Mouse (Mus musculus): Measurements from ENCODE around the gene Thumpd2. TPM values are rescaled to one million over a fixed set of nuclear protein-coding genes. Genes with fewer than 3 reads are reported as not detected.

Thumpd2 gene
- polyA plus RNA-seq, 1 experiment from 2014 or later: 9.0 TPM

DNA sequence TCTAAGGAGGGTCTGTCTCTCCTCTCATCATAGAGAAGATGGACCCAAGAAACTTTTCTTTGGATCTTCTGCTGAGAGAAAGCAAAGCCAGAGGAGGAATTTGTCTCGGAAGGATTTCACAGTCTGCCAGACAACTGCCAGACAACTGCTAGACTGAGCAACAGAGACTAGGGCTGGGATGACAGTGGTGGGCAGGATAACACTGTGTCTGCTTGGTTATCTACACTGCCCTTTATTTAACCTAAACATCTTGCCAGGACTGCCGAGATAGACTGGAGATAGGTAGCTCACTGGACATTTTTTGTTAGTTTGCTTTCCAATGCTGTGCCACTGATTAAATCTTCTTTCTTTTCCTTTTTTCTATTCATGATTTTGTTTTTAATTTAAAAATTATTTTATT, 23.2 kb downstream of the Thumpd2 start:
- Histone ChIP-seq H3K27ac (ENCODE audit: low read length) (no peak overlapping the region), H3K4me2 (ENCODE audit: low read length) (no peak overlapping the region), H3K4me1 (replicated peaks; ENCODE audit: control insufficient read depth, insufficient read depth, low read length) (no peaks in the 10 kb centered on the region), H3K4me3 (replicated peaks; ENCODE audit: low read length) (no peak overlapping the region), H3K36me3 (ENCODE audit: control insufficient read depth, insufficient read depth) (peaks cover 2% of the 10 kb centered on the region; the same call in 1 of the 2 replicates), H3K9me3 (ENCODE audit: control insufficient read depth, low read length) (no peaks in the 10 kb centered on the region), H3K27me3 (replicated peaks; ENCODE audit: control insufficient read depth, insufficient read depth, low read length) (no peaks in the 10 kb centered on the region), H3K9ac (replicated peaks; ENCODE audit: low read depth, low read length) (no peak overlapping the region)
- no peak for ATAC-seq
- 89% methylated on average over 2 of the region's 2 CpGs for WGBS

- H3K4me1 ChIP-seq (replicated peaks; ENCODE audit: control insufficient read depth, insufficient read depth, low read length): no peaks in the 10 kb centered on the region
- no peaks in the 10 kb centered on the region for H3K9me3 ChIP-seq (ENCODE audit: control insufficient read depth, low read length)
- H3K27me3 ChIP-seq (replicated peaks; ENCODE audit: control insufficient read depth, insufficient read depth, low read length): no peaks in the 10 kb centered on the region
- H3K36me3 ChIP-seq (ENCODE audit: control insufficient read depth, insufficient read depth): peaks cover 2% of the 10 kb centered on the region; the same call in 1 of the 2 replicates
- ATAC-seq: no peak
- H3K27ac ChIP-seq (ENCODE audit: low read length): no peak overlapping the region
- 94% methylated on average over 2 of the region's 2 CpGs for WGBS
- no peak overlapping the region for H3K4me3 ChIP-seq (replicated peaks; ENCODE audit: low read length)
- H3K4me2 ChIP-seq (ENCODE audit: low read length): no peak overlapping the region
- no peak overlapping the region for H3K9ac ChIP-seq (replicated peaks; ENCODE audit: low read depth, low read length)
Observed at GRCm38 (mm10) chr17:81038707-81039408, 26.0 kb downstream of the Thumpd2 start.

- no peak overlapping the region for H3K4me2 ChIP-seq (ENCODE audit: low read length)
- no peaks in the 10 kb centered on the region; the same call in 1 of the 2 replicates for H3K36me3 ChIP-seq (ENCODE audit: control insufficient read depth, insufficient read depth)
- no peaks in the 10 kb centered on the region for H3K4me1 ChIP-seq (replicated peaks; ENCODE audit: control insufficient read depth, insufficient read depth, low read length)
- WGBS: 59% methylated on average over 5 of the region's 5 CpGs
- H3K9me3 ChIP-seq (ENCODE audit: control insufficient read depth, low read length): no peaks in the 10 kb centered on the region
- H3K4me3 ChIP-seq (replicated peaks; ENCODE audit: low read length): no peak overlapping the region
- peak; percentile 77 for ATAC-seq
- peak overlapping the region; percentile 26 for H3K27ac ChIP-seq (ENCODE audit: low read length)
- H3K9ac ChIP-seq (replicated peaks; ENCODE audit: low read depth, low read length): no peak overlapping the region
- H3K27me3 ChIP-seq (replicated peaks; ENCODE audit: control insufficient read depth, insufficient read depth, low read length): no peaks in the 10 kb centered on the region
Observed at GRCm38 (mm10) chr17:81035354-81035753, 29.5 kb downstream of the Thumpd2 start.

DNA sequence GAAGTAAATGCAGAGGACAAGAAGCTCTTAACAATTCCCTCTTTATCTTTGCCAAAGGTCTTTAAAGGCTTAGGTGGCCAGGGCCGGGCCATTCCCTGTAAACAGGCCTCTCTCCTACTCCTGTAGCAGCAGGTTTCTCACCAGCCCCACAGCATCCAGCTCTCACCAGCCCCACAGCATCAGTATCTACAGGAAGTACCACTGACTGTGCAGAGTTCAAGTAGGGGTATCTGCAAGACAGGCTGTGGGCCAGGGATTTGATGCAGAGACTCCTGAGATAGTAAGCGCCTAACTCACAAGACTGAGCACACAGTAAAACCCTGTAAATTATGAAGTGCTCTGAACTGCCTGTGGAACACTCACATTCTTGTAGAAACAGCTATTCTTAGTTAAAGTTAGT, 31.9 kb downstream of the Thumpd2 start:
- Histone ChIP-seq H3K36me3 (ENCODE audit: control insufficient read depth, insufficient read depth) (no peaks in the 10 kb centered on the region; the same call in 1 of the 2 replicates), H3K27ac (ENCODE audit: low read length) (no peak overlapping the region), H3K9ac (replicated peaks; ENCODE audit: low read depth, low read length) (no peak overlapping the region), H3K9me3 (ENCODE audit: control insufficient read depth, low read length) (no peaks in the 10 kb centered on the region), H3K4me3 (replicated peaks; ENCODE audit: low read length) (no peak overlapping the region), H3K4me1 (replicated peaks; ENCODE audit: control insufficient read depth, insufficient read depth, low read length) (no peaks in the 10 kb centered on the region), H3K27me3 (replicated peaks; ENCODE audit: control insufficient read depth, insufficient read depth, low read length) (no peaks in the 10 kb centered on the region), H3K4me2 (ENCODE audit: low read length) (no peak overlapping the region)
- 84% methylated on average over 2 of the region's 2 CpGs for WGBS
- ATAC-seq: no peak

DNA sequence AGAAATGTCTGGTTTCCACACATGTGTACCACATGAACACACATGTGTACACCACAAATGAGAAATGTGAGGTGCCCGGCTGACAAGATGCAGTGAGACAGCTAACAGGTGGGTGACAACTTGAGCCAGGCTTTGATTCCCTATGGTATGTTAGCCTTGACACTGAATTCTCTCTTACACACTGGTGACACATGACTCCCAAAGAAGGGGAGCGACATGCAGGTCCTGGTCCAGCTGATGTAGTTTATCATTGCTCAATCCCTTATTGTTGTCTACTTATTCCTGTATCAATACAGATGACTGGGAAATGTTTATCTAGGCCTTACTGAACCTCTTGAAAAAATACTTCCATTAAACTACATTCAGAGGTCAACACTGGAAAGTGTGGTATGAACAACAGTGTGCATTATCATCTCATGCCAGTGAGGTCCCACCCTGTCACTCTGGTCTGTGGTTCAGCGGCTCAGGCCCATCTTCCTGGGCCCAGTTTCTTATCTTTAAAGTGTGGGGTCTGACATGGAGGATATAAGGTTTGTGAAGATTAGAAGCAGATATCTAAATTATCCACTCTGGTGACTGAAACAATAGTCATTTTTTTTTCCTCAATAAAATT, 32.9 kb downstream of the Thumpd2 start:
- H3K27ac ChIP-seq (ENCODE audit: low read length): no peak overlapping the region
- 95% methylated on average over 3 of the region's 3 CpGs for WGBS
- no peak overlapping the region for H3K4me2 ChIP-seq (ENCODE audit: low read length)
- H3K4me3 ChIP-seq (replicated peaks; ENCODE audit: low read length): no peak overlapping the region
- no peaks in the 10 kb centered on the region for H3K27me3 ChIP-seq (replicated peaks; ENCODE audit: control insufficient read depth, insufficient read depth, low read length)
- H3K9me3 ChIP-seq (ENCODE audit: control insufficient read depth, low read length): no peaks in the 10 kb centered on the region
- H3K4me1 ChIP-seq (replicated peaks; ENCODE audit: control insufficient read depth, insufficient read depth, low read length): no peaks in the 10 kb centered on the region
- H3K9ac ChIP-seq (replicated peaks; ENCODE audit: low read depth, low read length): no peak overlapping the region
- no peak for ATAC-seq
- no peaks in the 10 kb centered on the region; the same call in 1 of the 2 replicates for H3K36me3 ChIP-seq (ENCODE audit: control insufficient read depth, insufficient read depth)

GRCm38 (mm10) chr17:81027331-81027730, 37.6 kb downstream of the Thumpd2 start:
- no peak for ATAC-seq
- H3K27me3 ChIP-seq (replicated peaks; ENCODE audit: control insufficient read depth, insufficient read depth, low read length): no peaks in the 10 kb centered on the region
- WGBS: 89% methylated on average over 6 of the region's 6 CpGs

DNA sequence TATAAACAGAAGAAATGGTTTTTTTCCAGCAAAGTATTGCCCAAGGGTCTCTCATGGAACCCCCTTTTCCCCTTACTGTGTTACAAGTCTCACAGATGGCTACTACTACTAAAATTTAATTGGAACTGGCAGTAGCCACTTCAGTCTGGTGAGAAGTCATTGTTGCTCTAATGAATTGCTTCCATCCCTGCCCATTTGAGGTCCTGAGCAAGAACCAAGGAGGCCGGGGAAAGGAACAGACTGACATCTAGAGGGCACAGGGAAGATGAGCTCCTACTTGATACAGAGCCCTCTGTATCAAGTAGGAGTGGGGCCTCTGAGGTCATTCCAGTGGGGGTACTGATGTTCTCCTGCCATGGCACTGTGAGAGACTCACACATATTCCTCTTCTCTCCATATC, 47.8 kb downstream of the Thumpd2 start:
- WGBS: 15% methylated on average over 1 of the region's 1 CpGs
- H3K36me3 ChIP-seq (ENCODE audit: control insufficient read depth, insufficient read depth): no peaks in the 10 kb centered on the region
- H3K9ac ChIP-seq (replicated peaks; ENCODE audit: low read depth, low read length): no peak overlapping the region
- H3K9me3 ChIP-seq (ENCODE audit: control insufficient read depth, low read length): no peaks in the 10 kb centered on the region
- H3K27me3 ChIP-seq (replicated peaks; ENCODE audit: control insufficient read depth, insufficient read depth, low read length): no peaks in the 10 kb centered on the region
- H3K4me3 ChIP-seq (replicated peaks; ENCODE audit: low read length): no peak overlapping the region
- H3K4me1 ChIP-seq (replicated peaks; ENCODE audit: control insufficient read depth, insufficient read depth, low read length): no peaks in the 10 kb centered on the region
- ATAC-seq: peak; percentile 68
- no peak overlapping the region for H3K4me2 ChIP-seq (ENCODE audit: low read length)
- H3K27ac ChIP-seq (ENCODE audit: low read length): no peak overlapping the region

More at GRCm38 (mm10) chr17:81027331-81027730, 37.6 kb downstream of the Thumpd2 start:
- Histone ChIP-seq H3K36me3 (ENCODE audit: control insufficient read depth, insufficient read depth) (no peaks in the 10 kb centered on the region), H3K27ac (ENCODE audit: low read length) (no peak overlapping the region), H3K4me2 (ENCODE audit: low read length) (no peak overlapping the region), H3K4me3 (replicated peaks; ENCODE audit: low read length) (no peak overlapping the region), H3K4me1 (replicated peaks; ENCODE audit: control insufficient read depth, insufficient read depth, low read length) (no peaks in the 10 kb centered on the region), H3K9ac (replicated peaks; ENCODE audit: low read depth, low read length) (no peak overlapping the region), H3K9me3 (ENCODE audit: control insufficient read depth, low read length) (no peaks in the 10 kb centered on the region)

GRCm38 (mm10) chr17:81015814-81016447, 49.0 kb downstream of the Thumpd2 start:
- Histone ChIP-seq H3K9me3 (ENCODE audit: control insufficient read depth, low read length) (no peaks in the 10 kb centered on the region), H3K9ac (replicated peaks; ENCODE audit: low read depth, low read length) (no peak overlapping the region), H3K4me1 (replicated peaks; ENCODE audit: control insufficient read depth, insufficient read depth, low read length) (peaks cover 9% of the 10 kb centered on the region), H3K27ac (ENCODE audit: low read length) (no peak overlapping the region), H3K27me3 (replicated peaks; ENCODE audit: control insufficient read depth, insufficient read depth, low read length) (no peaks in the 10 kb centered on the region), H3K4me2 (ENCODE audit: low read length) (no peak overlapping the region), H3K4me3 (replicated peaks; ENCODE audit: low read length) (no peak overlapping the region), H3K36me3 (ENCODE audit: control insufficient read depth, insufficient read depth) (no peaks in the 10 kb centered on the region)
- peak; percentile 24 for ATAC-seq
- WGBS: 59% methylated on average over 4 of the region's 4 CpGs

- Histone ChIP-seq H3K27ac (ENCODE audit: low read length) (peak overlapping the region; percentile 76), H3K4me1 (replicated peaks; ENCODE audit: control insufficient read depth, insufficient read depth, low read length) (peaks cover 15% of the 10 kb centered on the region), H3K27me3 (replicated peaks; ENCODE audit: control insufficient read depth, insufficient read depth, low read length) (no peaks in the 10 kb centered on the region), H3K9ac (replicated peaks; ENCODE audit: low read depth, low read length) (0 out of 2 replicates have a peak overlapping the region, but pooled peaks have one; percentile 23), H3K9me3 (ENCODE audit: control insufficient read depth, low read length) (no peaks in the 10 kb centered on the region), H3K4me2 (ENCODE audit: low read length) (no peak overlapping the region), H3K4me3 (replicated peaks; ENCODE audit: low read length) (no peak overlapping the region), H3K36me3 (ENCODE audit: control insufficient read depth, insufficient read depth) (no peaks in the 10 kb centered on the region)
- WGBS: 65% methylated on average over 18 of the region's 18 CpGs
- peak; percentile 74 for ATAC-seq
Observed at GRCm38 (mm10) chr17:81010844-81011685, 53.8 kb downstream of the Thumpd2 start.
